Mouse (Mus musculus) kidney, adult 2 months (tissue): ENCODE data around the gene Rbms1.

Source experiments
- CTCF ChIP-seq: fragments of 200-500 bp; conservative IDR thresholded peaks from 2 replicates; pipeline ENCODE4 v1.5.1; 2011; ENCODE audit warnings: low read depth, mild to moderate bottlenecking, control low read depth, low read length, moderate library complexity, mixed read lengths; ENCODE audit not compliant: insufficient read depth, insufficient read length
- POLR2A ChIP-seq: fragments of 200-500 bp; IDR thresholded peaks from one replicate; pipeline ENCODE4 v1.6.1; 2011; ENCODE audit warnings: low read depth, low read length, control low read depth

DNA sequence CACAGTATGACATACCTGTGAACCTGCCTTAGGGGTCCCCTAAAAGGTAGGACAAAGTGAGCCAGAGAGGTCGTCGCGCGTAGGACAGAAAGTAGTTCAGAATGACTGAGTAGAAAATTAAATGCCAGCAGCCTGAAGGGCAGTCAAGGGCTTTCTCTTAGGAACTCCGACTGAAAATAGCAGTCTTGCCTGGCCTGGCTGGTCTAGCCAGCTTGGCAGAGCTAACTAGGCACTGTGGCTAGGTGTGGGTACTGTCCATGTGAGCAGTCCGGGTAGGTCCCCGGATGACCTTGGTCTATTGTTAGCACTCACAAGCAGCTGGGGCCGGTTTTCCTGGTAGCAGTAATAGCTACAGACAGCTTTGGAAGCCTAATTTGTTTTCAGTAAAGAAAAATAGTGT is 242.8 kb downstream of the Rbms1 start:
- TF ChIP-seq CTCF, result no peak
- no peak for TF ChIP-seq POLR2A
